Mouse (Mus musculus) left cerebral cortex, postnatal 36 days (tissue): ENCODE results near the gene Fzd9. TPM values are rescaled to one million over a fixed set of nuclear protein-coding genes. Genes with fewer than 3 reads are reported as not detected.

ENCODE experiments used
- microRNA-seq: library from miRNA; unstranded; fragments of <30 nt; microRNA quantifications from one replicate; pipeline ENCODE4 v1.2.0, GENCODE M21; 2022
- total RNA-seq, 2 experiments: library from RNA; stranded (reverse); gene quantifications; 2 replicates each; pipeline ENCODE4 v1.2.3; 2021

The Fzd9 gene
- total RNA-seq, 2 experiments from 2014 or later: 5.1 to 6.7 TPM

Small RNA genes lying within 50 kb of the gene (microRNA-seq; reads per million reads assigned to microRNA genes)
- not detected for gene Gm25315

Other genes starting within 250 kb of the Fzd9 start
- gene Abhd11, start 242.1 kb downstream of the Fzd9 start, total RNA-seq: 10 to 100 TPM; 31.1 to 39.2 TPM
- gene Stx1a, start 227.7 kb downstream of the Fzd9 start, total RNA-seq: 100 to 1,000 TPM; 340 to 404 TPM
- 10 to 100 TPM; 40.9 to 52.1 TPM for gene Dnajc30, start 187.0 kb downstream of the Fzd9 start, total RNA-seq
- 10 to 100 TPM; 41.0 to 50.0 TPM for gene Bud23, start 186.3 kb downstream of the Fzd9 start, total RNA-seq
- 10 to 100 TPM; 26.8 to 36.0 TPM for gene Vps37d, start 173.0 kb downstream of the Fzd9 start, total RNA-seq
- gene Mlxipl, start 161.3 kb downstream of the Fzd9 start, total RNA-seq: 1 to 10 TPM; 2.4 to 4.7 TPM
- 10 to 100 TPM; 28.4 to 30.8 TPM for gene Tbl2, start 101.6 kb downstream of the Fzd9 start, total RNA-seq
- 10 to 100 TPM; 54.7 to 58.3 TPM for gene Bcl7b, start 82.9 kb downstream of the Fzd9 start, total RNA-seq
- 10 to 100 TPM; 60.9 to 85.3 TPM for gene Baz1b, start 64.0 kb downstream of the Fzd9 start, total RNA-seq
- not detected for gene Fkbp6, start 98.8 kb upstream of the Fzd9 start, total RNA-seq
- not detected for gene Trim50, start 102.1 kb upstream of the Fzd9 start, total RNA-seq
- 10 to 100 TPM; 16.9 to 21.0 TPM for gene Nsun5, start 118.7 kb upstream of the Fzd9 start, total RNA-seq
- 10 to 100 TPM; 50.0 to 54.1 TPM for gene Pom121, start 143.3 kb upstream of the Fzd9 start, total RNA-seq